Mouse (Mus musculus) testis, adult 2 months (tissue): ENCODE data around the gene Olfml2b.

ENCODE experiments used
- CTCF ChIP-seq: fragments of 200-500 bp; IDR thresholded peaks from 2 replicates; pipeline ENCODE4 v1.5.1; 2012; ENCODE audit warnings: low read depth, mild to moderate bottlenecking, inconsistent platforms, low read length, moderate library complexity; ENCODE audit not compliant: control insufficient read depth, insufficient read depth, insufficient replicate concordance
- POLR2A ChIP-seq: fragments of 200-500 bp; IDR thresholded peaks from 2 replicates; pipeline ENCODE4 v1.6.1; 2012; ENCODE audit warnings: low read depth, mild to moderate bottlenecking, inconsistent platforms, low read length, moderate library complexity; ENCODE audit not compliant: control insufficient read depth

GRCm38 (mm10) chr1:170678861-170679260 lies 34.5 kb downstream of the Olfml2b start:
- TF ChIP-seq CTCF (no peak), POLR2A (no peak)
